Mouse (Mus musculus): ENCODE data around the gene Plcb3. TPM values are rescaled to one million over a fixed set of nuclear protein-coding genes. Genes with fewer than 3 reads are reported as not detected.

Gene Plcb3
- polyA plus RNA-seq, 1 experiment from 2014 or later = 11.3 TPM

DNA sequence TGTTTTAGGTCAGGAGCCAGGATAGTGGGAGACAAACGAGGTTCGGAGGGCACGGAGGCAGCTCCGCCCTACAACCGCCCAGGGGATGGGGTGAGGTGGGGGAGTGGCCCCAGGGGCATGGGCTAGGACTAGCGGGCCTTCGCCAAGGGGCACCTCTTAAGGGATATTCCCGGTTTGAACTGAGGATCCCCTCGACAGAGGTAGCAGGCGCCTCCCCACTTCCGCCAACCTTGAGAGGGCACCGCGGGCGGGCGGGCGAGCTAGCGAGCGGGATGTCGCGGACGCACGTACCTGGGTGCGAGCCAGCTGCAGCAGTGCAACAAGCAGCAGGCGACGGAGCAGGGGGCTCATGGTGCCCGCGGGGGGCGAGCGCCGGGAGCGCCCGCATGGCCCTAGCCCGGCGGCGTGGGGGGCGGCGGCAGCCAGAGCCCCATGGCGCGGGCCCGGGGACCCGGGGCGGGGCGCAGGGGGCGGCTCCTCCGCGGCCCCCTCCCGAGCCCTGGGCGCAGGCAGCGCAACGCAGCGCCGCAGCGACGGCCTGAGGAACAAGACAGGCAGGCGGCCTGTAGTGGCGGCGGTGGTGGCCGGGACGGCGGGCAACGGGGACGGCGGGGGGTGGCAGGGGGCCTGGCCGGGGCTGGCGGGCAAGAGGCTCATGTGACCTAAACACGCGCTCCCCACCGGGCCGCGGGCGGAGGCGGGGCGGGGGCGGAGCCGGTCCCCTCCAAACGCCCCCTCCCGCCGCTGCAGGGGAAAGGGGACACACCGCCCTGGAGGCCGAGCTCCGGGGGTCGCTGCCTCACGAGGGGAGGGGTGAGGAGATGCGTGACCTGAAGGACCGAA is 11.0 kb upstream of the Plcb3 start, which contains the start of gene Vegfb:
Gene Vegfb, minus strand, starts transcription at position 591 of the 843 bp plus-strand sequence.
- Histone ChIP-seq H3K9ac (peak within 1 kb of the TSS; percentile 79), H3K27me3 (replicated peaks) (no peaks in the 10 kb centered on the region), H3K4me2 (peak within 1 kb of the TSS; percentile 88), H3K27ac (peak within 1 kb of the TSS; percentile 79), H3K36me3 (replicated peaks) (no peaks in the 10 kb centered on the region), H3K4me1 (peaks cover 29% of the 10 kb centered on the region), H3K9me3 (no peaks in the 10 kb centered on the region), H3K4me3 (peak within 1 kb of the TSS; percentile 68)
- WGBS = under 1% methylated on average over 72 of the region's 85 CpGs
- ATAC-seq (replicated peaks) = peak; percentile 37

- H3K4me1 ChIP-seq = peaks cover 21% of the 10 kb centered on the region
- peak overlapping the region; percentile 88 for H3K4me2 ChIP-seq
- no peaks in the 10 kb centered on the region for H3K36me3 ChIP-seq (replicated peaks)
- peak overlapping the region; percentile 68 for H3K4me3 ChIP-seq
- no peaks in the 10 kb centered on the region for H3K9me3 ChIP-seq
- no peaks in the 10 kb centered on the region for H3K27me3 ChIP-seq (replicated peaks)
- WGBS = 81% methylated on average over 10 of the region's 10 CpGs
- no peak overlapping the region for H3K27ac ChIP-seq
- 0 out of 2 replicates have a peak overlapping the region, but pooled peaks have one; percentile 79 for H3K9ac ChIP-seq
- no peak; the same call in 1 of the 2 replicates for ATAC-seq (replicated peaks)
Observed at GRCm38 (mm10) chr19:6985951-6986708, 9.9 kb upstream of the Plcb3 start.

DNA sequence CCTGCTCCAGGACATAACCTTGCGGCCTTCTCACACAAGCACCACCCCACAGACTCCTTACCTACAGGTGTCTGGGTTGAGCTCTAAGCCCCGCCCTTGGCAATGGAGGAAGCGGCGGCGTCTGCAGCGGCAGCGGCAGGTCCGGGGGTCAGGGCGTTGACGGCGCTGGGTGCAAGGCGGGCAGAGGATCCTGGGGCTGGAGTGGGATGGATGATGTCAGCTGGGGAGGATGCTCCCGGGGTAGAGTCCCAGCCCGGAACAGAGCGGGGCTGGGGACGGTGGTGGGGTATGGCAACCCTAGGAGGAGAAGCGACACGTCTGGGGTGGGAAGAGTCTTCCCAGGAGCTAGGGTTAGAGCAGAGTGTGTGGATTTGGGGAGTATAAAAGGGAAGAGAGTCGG is 9.0 kb upstream of the Plcb3 start:
- WGBS = 87% methylated on average over 19 of the region's 19 CpGs
- no peak overlapping the region for H3K27ac ChIP-seq
- no peaks in the 10 kb centered on the region for H3K27me3 ChIP-seq (replicated peaks)
- peaks cover 27% of the 10 kb centered on the region for H3K4me1 ChIP-seq
- H3K36me3 ChIP-seq (replicated peaks) = no peaks in the 10 kb centered on the region
- no peak overlapping the region for H3K9ac ChIP-seq
- no peaks in the 10 kb centered on the region for H3K9me3 ChIP-seq
- H3K4me3 ChIP-seq = no peak overlapping the region
- no peak for ATAC-seq (replicated peaks)
- H3K4me2 ChIP-seq = no peak overlapping the region

DNA sequence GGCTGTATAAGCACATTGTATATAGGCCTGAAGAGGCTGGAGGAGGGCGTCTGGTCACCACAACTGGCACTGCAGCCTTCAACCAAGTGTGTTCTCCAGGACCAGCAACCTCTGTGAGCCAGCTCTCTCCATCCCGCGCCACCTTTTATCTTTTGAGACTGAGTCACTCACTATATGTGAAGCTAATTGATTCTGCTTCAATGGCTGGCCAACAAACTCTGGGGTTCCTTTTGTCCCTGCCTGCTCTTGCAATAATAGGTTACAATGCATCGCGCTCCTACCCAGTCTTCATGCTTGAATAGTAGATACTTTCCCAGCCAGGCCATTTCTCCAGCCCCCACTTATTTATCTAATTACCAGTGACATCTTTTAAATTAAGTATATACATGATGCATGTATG is 7.4 kb upstream of the Plcb3 start:
- no peak overlapping the region for H3K27ac ChIP-seq
- WGBS = 63% methylated on average over 5 of the region's 5 CpGs
- no peaks in the 10 kb centered on the region for H3K27me3 ChIP-seq (replicated peaks)
- H3K36me3 ChIP-seq (replicated peaks) = no peaks in the 10 kb centered on the region
- no peak overlapping the region for H3K4me2 ChIP-seq
- no peak for ATAC-seq (replicated peaks)
- H3K9ac ChIP-seq = no peak overlapping the region
- no peak overlapping the region for H3K4me3 ChIP-seq
- no peaks in the 10 kb centered on the region for H3K9me3 ChIP-seq
- H3K4me1 ChIP-seq = peaks cover 36% of the 10 kb centered on the region

DNA sequence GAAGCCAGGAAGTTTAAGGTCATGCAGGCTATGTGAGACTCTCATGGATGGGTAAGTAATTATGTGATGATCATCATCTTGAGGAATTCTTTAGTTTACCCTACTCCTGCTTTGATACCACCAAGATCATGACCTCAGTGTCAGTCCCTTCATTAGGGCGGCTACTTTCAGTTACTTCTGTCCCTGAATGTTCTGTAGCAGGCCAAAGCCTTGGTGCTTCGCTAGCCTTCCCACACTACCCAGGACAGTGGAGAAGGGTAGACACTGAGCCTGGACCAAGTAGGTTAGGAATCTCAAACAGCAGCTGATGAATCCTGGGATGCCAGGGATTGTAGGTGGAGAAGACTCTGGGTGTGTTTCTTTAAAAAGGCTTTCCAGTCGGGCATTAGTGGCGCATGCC is 5.2 kb upstream of the Plcb3 start:
- no peak overlapping the region for H3K27ac ChIP-seq
- ATAC-seq (replicated peaks) = no peak
- peaks cover 12% of the 10 kb centered on the region for H3K36me3 ChIP-seq (replicated peaks)
- H3K4me1 ChIP-seq = peaks cover 42% of the 10 kb centered on the region
- H3K9me3 ChIP-seq = no peaks in the 10 kb centered on the region
- H3K4me3 ChIP-seq = no peak overlapping the region
- H3K27me3 ChIP-seq (replicated peaks) = no peaks in the 10 kb centered on the region
- no peak overlapping the region for H3K9ac ChIP-seq
- WGBS = 89% methylated on average over 4 of the region's 4 CpGs
- H3K4me2 ChIP-seq = 0 out of 2 replicates have a peak overlapping the region, but pooled peaks have one; percentile 80

- peak; percentile 90 for ATAC-seq (replicated peaks)
- H3K4me2 ChIP-seq = peak within 1 kb of the TSS; percentile 80
Observed at GRCm38 (mm10) chr19:6980381-6981093, 4.3 kb upstream of the Plcb3 start, which contains the start of gene Fkbp2. TSS of gene Fkbp2 (minus strand) at chr19:6980501.

DNA sequence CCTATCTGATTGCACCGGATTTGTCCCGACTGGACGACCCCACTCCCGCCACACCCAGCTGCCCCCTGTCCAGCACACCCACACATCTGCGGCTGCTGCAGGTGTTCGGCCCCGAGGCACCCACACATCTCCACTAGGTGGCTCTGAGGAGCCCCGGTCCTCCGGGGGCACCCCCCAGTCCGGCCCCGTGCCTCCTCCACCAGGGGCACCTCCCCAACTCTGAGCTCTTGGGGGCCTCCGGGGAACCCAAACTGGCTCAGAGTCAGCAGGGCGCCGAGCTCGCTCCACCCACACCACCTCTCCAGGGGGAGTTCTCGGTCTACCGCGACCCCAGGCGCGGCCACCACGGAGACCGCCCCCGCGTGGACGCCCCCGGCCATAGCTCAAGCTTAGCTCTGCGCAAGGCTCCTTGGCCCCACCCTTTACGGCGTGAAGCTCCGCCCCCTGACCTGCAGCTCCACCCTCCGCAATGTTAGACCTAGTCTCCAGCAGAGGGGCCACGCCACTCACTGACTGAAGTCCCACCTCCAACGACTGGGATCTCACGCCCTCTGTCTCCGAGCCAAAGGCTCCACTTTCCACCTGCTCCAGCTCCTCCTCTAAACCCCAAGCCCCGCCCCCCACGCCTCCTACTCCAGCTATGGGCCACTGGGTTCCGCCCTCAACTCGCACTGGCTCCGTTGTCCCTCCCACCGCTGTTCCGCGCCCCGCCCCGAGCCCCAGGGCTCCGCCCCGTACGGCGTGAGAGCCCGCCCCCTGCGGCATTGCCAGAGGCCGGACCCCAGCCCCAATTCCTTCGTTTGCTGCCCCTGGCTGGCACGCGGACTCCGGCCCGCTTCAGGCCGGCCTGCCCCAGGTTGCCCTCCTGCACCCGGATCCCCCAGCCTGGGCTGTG is 3.5 kb upstream of the Plcb3 start:
- under 1% methylated on average over 59 of the region's 59 CpGs for WGBS
- Histone ChIP-seq H3K27ac (peak overlapping the region; percentile 91), H3K4me3 (peak overlapping the region; percentile 50), H3K4me2 (peak overlapping the region; percentile 80), H3K9ac (peak overlapping the region; percentile 64), H3K9me3 (no peaks in the 10 kb centered on the region), H3K4me1 (peaks cover 43% of the 10 kb centered on the region), H3K36me3 (replicated peaks) (peaks cover 12% of the 10 kb centered on the region), H3K27me3 (replicated peaks) (no peaks in the 10 kb centered on the region)
- peak; percentile 90 for ATAC-seq (replicated peaks)

More at GRCm38 (mm10) chr19:6980381-6981093, 4.3 kb upstream of the Plcb3 start, which contains the start of gene Fkbp2:
- peaks cover 43% of the 10 kb centered on the region for H3K4me1 ChIP-seq
- H3K9me3 ChIP-seq = no peaks in the 10 kb centered on the region
- peak within 1 kb of the TSS; percentile 50 for H3K4me3 ChIP-seq
- peaks cover 12% of the 10 kb centered on the region for H3K36me3 ChIP-seq (replicated peaks)
- peak within 1 kb of the TSS; percentile 64 for H3K9ac ChIP-seq
- WGBS = 2% methylated on average over 38 of the region's 38 CpGs
- H3K27me3 ChIP-seq (replicated peaks) = no peaks in the 10 kb centered on the region
- peak within 1 kb of the TSS; percentile 91 for H3K27ac ChIP-seq

DNA sequence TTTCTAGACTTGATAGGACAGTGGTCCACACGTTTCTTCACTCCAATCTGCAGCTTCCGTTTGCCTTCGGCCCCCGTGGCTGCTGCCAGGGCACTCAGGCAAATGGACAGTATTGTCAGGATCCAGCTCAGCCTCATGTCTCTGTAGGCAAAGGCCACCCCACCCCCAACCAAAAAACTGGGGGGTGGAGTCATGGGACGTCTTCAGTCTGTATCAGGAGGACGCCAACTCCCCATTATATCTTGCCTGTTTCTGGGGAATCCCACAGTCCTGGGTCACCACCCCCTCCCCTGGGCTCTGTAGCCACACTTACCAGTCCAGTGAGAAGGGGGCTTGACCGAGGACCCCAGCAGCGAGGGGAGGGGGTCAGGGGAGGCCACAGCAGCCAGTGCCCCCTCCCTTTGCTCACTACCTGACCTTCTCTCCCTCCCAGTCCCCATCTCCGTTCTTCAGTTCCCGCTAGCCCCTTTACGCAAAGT is 2.8 kb upstream of the Plcb3 start:
- H3K36me3 ChIP-seq (replicated peaks) = peaks cover 12% of the 10 kb centered on the region
- H3K4me1 ChIP-seq = peaks cover 44% of the 10 kb centered on the region
- peak overlapping the region; percentile 91 for H3K27ac ChIP-seq
- ATAC-seq (replicated peaks) = peak; percentile 0; the same call in 1 of the 2 replicates
- peak overlapping the region; percentile 80 for H3K4me2 ChIP-seq
- H3K9ac ChIP-seq = peak overlapping the region; percentile 64
- H3K9me3 ChIP-seq = no peaks in the 10 kb centered on the region
- WGBS = 8% methylated on average over 11 of the region's 11 CpGs
- H3K27me3 ChIP-seq (replicated peaks) = no peaks in the 10 kb centered on the region
- peak overlapping the region; percentile 50 for H3K4me3 ChIP-seq

DNA sequence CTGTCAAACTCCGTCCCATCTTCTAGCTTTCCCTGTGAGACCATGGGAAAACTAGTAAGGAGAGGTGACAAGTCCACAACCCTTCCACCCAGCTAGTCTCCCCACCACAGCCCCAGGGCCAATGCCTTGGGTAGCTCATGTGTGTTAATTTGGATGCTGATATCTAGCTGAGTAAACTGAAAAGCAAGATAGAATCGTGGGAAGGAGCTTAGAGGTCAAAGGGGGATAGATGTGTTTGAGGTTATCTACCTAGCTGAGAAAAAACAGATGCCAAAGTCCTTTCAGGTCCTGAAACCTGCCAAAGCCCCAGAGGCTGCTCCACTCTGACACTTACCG is 2.3 kb upstream of the Plcb3 start:
- Histone ChIP-seq H3K27ac (peak overlapping the region; percentile 91), H3K4me2 (peak overlapping the region; percentile 80), H3K27me3 (replicated peaks) (no peaks in the 10 kb centered on the region), H3K9me3 (no peaks in the 10 kb centered on the region), H3K36me3 (replicated peaks) (peaks cover 12% of the 10 kb centered on the region), H3K4me1 (peaks cover 48% of the 10 kb centered on the region), H3K4me3 (peak overlapping the region; percentile 50), H3K9ac (peak overlapping the region; percentile 64; the same call in 1 of the 2 replicates)
- ATAC-seq (replicated peaks) = no peak
- WGBS = 49% methylated on average over 3 of the region's 3 CpGs

DNA sequence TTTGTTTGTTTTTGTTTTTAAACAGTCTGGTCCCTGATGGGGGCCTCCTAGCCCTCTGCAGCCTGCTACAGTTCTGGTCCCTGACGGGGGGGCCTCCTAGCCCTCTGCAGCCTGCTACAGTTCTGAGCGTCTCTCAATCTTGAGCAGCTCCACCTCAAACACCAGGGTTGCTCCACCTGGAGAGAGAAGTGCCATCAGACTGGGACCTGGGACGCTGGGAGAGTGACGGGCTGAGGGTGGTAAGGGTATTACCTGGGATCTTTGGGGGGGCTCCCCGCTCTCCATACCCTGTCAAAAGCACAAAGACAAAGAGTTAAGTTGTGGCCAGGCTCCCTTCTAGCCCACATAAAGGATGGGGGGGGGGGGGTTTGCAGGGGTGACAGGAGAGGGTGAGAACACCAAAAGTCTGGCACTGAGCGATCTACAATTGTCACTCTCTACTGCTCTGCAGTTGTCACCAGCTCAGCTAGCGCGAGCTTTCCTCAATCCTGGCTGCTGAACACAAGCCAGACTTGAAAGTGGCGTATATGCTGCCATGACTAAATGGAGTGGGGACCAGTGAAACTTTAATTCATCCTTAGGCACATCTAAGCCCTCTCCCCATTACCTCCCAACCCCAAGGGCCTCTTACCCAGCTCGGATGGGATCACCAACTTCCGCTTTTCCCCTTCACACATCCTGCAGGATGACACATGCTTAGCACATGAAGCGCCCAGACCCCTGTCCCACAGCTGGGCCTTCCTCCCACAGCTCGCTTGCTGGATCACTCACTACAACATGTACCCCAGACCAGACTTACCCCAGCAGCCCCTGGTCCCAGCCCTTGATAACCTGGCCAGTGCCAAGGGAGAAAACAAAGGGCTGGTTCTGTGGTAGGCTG is 1.7 kb upstream of the Plcb3 start:
- H3K9me3 ChIP-seq = no peaks in the 10 kb centered on the region
- 77% methylated on average over 13 of the region's 13 CpGs for WGBS
- peak overlapping the region; percentile 80 for H3K4me2 ChIP-seq
- H3K36me3 ChIP-seq (replicated peaks) = peaks cover 12% of the 10 kb centered on the region
- no peaks in the 10 kb centered on the region for H3K27me3 ChIP-seq (replicated peaks)
- H3K27ac ChIP-seq = peak overlapping the region; percentile 91
- H3K4me3 ChIP-seq = peak overlapping the region; percentile 50
- no peak for ATAC-seq (replicated peaks)
- H3K4me1 ChIP-seq = peaks cover 48% of the 10 kb centered on the region
- H3K9ac ChIP-seq = peak overlapping the region; percentile 18; the same call in 1 of the 2 replicates

Data from midbrain, embryonic 15.5 days (tissue).